Mouse (Mus musculus): ENCODE results near the gene Rin1.

DNA sequence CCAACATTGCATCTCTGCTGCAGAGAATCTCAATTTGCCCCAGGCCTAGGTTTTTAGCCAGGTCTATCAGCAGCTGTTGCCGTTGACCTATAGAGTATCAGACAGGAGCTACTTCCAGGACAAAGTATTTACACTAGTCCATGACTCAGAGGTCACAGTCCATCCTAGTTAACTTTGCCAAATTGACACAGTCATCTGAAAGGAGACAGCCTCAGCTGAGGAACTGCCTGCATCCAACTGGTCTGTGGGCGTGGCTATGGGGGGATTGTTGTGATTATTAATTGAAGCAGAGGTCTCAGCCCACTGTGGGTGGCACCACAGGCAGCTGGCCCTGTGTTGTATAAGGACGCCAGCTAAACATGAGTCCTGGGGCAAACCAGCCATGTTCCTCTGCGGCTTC lies 45.4 kb upstream of the Rin1 start:
- TF ChIP-seq POLR2A (IDR thresholded peaks at IDR 0.05; ENCODE audit: borderline replicate concordance, extremely low read depth, low read depth, low read length) (no peak), CTCF (IDR thresholded peaks at IDR 0.05; ENCODE audit: insufficient read depth, low read length) (no peak)

Measured in lung, adult 2 months (tissue).